Mouse (Mus musculus): Measurements from ENCODE around the gene Ucn. TPM values are rescaled to one million over a fixed set of nuclear protein-coding genes. Genes with fewer than 3 reads are reported as not detected.
A peak's percentile ranks its signal among the peaks of the same experiment; 100 is the strongest.

The Ucn gene
- polyA plus RNA-seq (2014; fragmentation: Nextera tagmentation; extraction: Ambion mirVana) = not detected in 2 replicates

DNA sequence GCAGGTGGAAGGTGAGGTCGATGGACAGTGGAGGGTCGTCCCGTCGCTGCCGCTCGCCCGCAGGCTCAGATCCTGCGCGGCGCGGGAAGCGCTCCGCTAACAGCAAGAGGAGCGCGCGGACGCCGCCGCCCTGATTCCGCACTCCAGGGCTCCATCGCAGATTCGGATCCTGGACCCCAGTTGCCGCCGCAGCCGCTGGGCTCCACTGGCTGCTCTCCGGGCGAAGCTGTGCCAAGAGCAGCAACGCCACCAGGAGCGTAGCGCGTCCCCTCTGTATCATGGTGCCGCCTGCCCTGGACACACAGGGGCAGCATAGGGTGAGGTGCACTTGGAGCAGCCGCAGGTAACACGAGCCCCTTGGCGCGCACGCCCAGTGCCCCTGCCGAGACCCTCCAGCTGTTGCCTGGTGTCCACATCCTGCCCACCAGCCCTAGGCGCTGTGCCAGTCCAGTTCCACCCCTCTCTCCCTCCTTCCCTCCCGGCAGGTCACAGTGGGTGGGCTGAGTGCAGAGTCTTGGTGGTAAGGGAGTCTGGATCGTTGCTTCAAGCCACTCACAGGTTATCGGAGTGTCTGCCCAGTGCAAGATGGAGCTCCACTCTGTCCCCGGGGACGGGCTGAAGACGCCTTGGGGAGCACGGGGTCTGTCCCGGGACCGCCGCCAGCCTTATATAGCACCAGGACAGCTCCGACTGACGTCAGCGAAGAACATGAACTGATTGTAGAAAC lies at the start of gene Ucn:
Ucn (minus strand) TSS at position 589 of the 727 bp plus-strand sequence.
- peak within 1 kb of the TSS; percentile 18 for H3K4me3 ChIP-seq (ENCODE audit: low read length)
- H3K27me3 ChIP-seq (ENCODE audit: control insufficient read depth, insufficient read depth, low read length) = peaks cover 65% of the 10 kb centered on the region
- no peak within 1 kb of the TSS for H3K27ac ChIP-seq (ENCODE audit: low read depth, low read length)
- no peak within 1 kb of the TSS for H3K9ac ChIP-seq (ENCODE audit: low read depth, low read length)
- peak; percentile 61 for ATAC-seq (ENCODE audit: low FRiP score, low TSS enrichment)
- no peaks in the 10 kb centered on the region for H3K4me1 ChIP-seq (ENCODE audit: control insufficient read depth, insufficient read depth, low read length)
- WGBS = 1% methylated on average over 51 of the region's 52 CpGs
- H3K4me2 ChIP-seq (replicated peaks; ENCODE audit: low read depth, low read length) = peak within 1 kb of the TSS; percentile 38
- peaks cover 10% of the 10 kb centered on the region for H3K36me3 ChIP-seq (ENCODE audit: control insufficient read depth, insufficient read depth, low read length)
- no peaks in the 10 kb centered on the region for H3K9me3 ChIP-seq (ENCODE audit: control insufficient read depth, low read length)

DNA sequence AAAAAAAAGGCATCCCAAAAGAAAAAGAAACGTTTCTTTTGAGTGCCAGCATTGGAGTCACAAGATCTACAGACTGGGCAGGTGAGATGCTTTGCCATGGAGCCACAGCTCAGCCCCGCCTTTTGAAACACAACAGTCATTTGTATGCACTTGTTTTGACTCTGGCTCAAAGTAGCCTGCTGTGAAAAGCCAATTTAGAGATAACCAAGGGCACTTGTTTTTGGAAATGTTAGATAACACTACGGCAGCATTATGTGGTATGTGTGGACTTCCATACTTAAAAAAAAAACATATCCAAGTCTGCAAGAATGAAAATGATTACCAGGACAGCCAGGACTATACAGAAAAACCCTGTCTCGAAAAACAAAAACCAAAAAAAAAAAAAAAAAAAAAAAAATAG lies 45.0 kb upstream of the Ucn start:
- no peak for ATAC-seq (ENCODE audit: low FRiP score, low TSS enrichment)
- WGBS = 68% methylated on average over 4 of the region's 4 CpGs
- Histone ChIP-seq H3K9ac (ENCODE audit: low read depth, low read length) (no peak overlapping the region), H3K4me3 (ENCODE audit: low read length) (no peak overlapping the region), H3K4me2 (replicated peaks; ENCODE audit: low read depth, low read length) (no peak overlapping the region), H3K27me3 (ENCODE audit: control insufficient read depth, insufficient read depth, low read length) (no peaks in the 10 kb centered on the region), H3K4me1 (ENCODE audit: control insufficient read depth, insufficient read depth, low read length) (peaks cover 3% of the 10 kb centered on the region; the same call in 1 of the 2 replicates), H3K9me3 (ENCODE audit: control insufficient read depth, low read length) (no peaks in the 10 kb centered on the region), H3K27ac (ENCODE audit: low read depth, low read length) (no peak overlapping the region), H3K36me3 (ENCODE audit: control insufficient read depth, insufficient read depth, low read length) (peaks cover 19% of the 10 kb centered on the region)

DNA sequence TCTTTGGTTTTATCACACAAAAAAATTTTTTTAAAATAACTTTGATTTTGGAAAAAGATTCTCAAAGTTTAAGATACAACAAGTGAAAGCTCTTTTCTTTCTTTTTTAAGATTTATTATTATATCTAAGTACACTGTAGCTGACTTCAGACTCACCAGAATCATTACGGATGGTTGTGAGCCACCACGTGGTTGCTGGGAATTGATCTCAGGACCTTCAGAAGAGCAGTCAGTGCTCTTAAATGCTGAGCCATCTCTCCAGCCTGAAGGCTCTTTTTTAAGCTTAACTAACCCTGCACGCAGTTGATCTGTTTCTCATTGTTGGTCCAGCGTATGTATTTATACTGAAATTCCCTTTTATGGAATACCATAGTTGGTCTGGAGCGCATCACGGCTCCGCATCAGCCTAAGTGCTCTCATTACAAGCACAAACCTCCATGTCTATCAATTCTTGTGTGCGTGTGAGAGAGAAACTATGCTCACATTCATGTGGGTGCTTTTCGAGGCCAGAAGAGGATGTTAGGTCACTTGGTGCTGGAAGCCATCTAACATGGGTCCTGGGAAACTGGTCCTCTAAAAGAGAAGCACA lies 42.6 kb upstream of the Ucn start:
- no peak overlapping the region for H3K4me3 ChIP-seq (ENCODE audit: low read length)
- peaks cover 4% of the 10 kb centered on the region; the same call in 1 of the 2 replicates for H3K4me1 ChIP-seq (ENCODE audit: control insufficient read depth, insufficient read depth, low read length)
- no peaks in the 10 kb centered on the region for H3K36me3 ChIP-seq (ENCODE audit: control insufficient read depth, insufficient read depth, low read length)
- H3K9me3 ChIP-seq (ENCODE audit: control insufficient read depth, low read length) = no peaks in the 10 kb centered on the region
- no peak for ATAC-seq (ENCODE audit: low FRiP score, low TSS enrichment)
- no peak overlapping the region for H3K9ac ChIP-seq (ENCODE audit: low read depth, low read length)
- 92% methylated on average over 9 of the region's 9 CpGs for WGBS
- no peaks in the 10 kb centered on the region for H3K27me3 ChIP-seq (ENCODE audit: control insufficient read depth, insufficient read depth, low read length)
- H3K27ac ChIP-seq (ENCODE audit: low read depth, low read length) = no peak overlapping the region
- no peak overlapping the region; the same call in 1 of the 2 replicates for H3K4me2 ChIP-seq (replicated peaks; ENCODE audit: low read depth, low read length)

DNA sequence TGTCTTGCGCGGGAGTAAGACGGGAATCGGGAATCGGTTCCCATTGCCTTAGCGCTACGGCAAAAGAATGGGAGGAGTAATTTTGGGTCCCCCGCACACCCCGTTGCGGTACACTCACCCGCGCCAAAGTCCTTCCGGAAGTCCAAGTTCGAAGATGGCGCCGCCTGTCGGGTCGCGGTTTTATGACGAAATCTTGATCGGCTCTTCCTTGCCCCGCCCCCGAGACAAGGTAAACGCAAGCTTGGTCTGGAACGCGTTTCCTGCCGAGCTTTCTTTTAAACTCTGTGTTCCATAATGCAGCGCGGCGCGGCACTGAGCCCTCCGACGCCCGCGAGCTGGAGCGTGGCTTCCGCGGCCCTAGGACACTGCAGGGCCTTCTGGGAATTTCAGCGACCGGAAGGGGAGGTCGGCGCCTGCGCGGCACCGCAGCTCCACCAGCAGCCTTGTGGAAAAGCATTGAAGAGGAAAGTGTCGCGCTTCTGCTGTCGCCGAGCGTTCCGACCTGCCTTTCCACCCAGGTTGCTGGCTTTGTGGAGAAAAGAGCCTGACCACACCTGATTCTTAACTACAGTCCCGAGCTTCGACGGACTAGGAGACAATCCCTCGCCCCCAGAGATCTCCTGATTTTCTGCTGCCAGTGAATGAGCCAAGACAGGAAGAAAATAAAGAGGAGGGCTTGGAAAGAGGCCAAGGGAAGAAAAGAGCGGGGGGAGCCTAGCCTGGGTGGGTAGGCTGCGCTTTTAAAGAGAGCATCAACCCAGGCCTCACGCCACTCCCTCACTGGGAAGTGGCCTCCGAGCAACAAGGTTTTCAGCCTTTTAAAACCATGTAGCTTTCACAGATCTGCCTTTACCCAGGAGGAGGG lies 41.4 kb upstream of the Ucn start, which contains the start of the genes Gm29609 and Gtf3c2:
Gm29609 (minus strand) TSS at position 146 of the 865 bp plus-strand sequence.
Gtf3c2 (minus strand) TSS at position 379 of the 865 bp plus-strand sequence.
- Histone ChIP-seq H3K9me3 (ENCODE audit: control insufficient read depth, low read length) (no peaks in the 10 kb centered on the region), H3K4me1 (ENCODE audit: control insufficient read depth, insufficient read depth, low read length) (peaks cover 4% of the 10 kb centered on the region; the same call in 1 of the 2 replicates), H3K9ac (ENCODE audit: low read depth, low read length) (peak within 1 kb of the TSS; percentile 69), H3K36me3 (ENCODE audit: control insufficient read depth, insufficient read depth, low read length) (peaks cover 3% of the 10 kb centered on the region; the same call in 1 of the 2 replicates), H3K27ac (ENCODE audit: low read depth, low read length) (peak within 1 kb of the TSS; percentile 95), H3K4me3 (ENCODE audit: low read length) (peak within 1 kb of the TSS; percentile 96), H3K4me2 (replicated peaks; ENCODE audit: low read depth, low read length) (peak within 1 kb of the TSS; percentile 96), H3K27me3 (ENCODE audit: control insufficient read depth, insufficient read depth, low read length) (no peaks in the 10 kb centered on the region)
- ATAC-seq (ENCODE audit: low FRiP score, low TSS enrichment) = peak; percentile 98
- WGBS = under 1% methylated on average over 59 of the region's 59 CpGs

DNA sequence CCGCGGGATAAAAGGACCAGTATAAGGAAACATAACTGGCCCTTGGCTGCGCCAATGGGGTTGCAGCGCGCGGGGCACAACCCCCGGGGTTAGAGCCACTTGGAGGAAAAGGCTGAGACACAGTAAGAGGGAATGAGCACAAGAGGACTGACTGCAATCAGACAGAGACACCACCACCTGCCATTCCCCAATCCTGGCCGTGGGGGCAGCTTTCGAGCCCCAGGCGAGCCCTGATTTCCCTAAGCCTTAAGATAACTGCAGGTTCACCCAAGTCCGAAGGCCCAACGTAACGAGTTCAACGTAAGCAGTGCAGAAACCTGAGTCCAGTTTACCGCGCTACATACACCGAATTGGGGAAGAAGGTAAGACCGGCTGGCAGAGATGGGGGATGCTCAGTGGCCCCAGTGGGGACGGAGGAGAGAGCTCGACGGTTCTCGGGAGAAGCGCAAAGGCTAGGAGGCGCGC lies 40.7 kb upstream of the Ucn start:
- peak overlapping the region; percentile 69 for H3K9ac ChIP-seq (ENCODE audit: low read depth, low read length)
- H3K36me3 ChIP-seq (ENCODE audit: control insufficient read depth, insufficient read depth, low read length) = peaks cover 7% of the 10 kb centered on the region; the same call in 1 of the 2 replicates
- peak; percentile 78 for ATAC-seq (ENCODE audit: low FRiP score, low TSS enrichment)
- peak overlapping the region; percentile 96 for H3K4me2 ChIP-seq (replicated peaks; ENCODE audit: low read depth, low read length)
- H3K4me1 ChIP-seq (ENCODE audit: control insufficient read depth, insufficient read depth, low read length) = peaks cover 4% of the 10 kb centered on the region; the same call in 1 of the 2 replicates
- under 1% methylated on average over 25 of the region's 25 CpGs for WGBS
- no peaks in the 10 kb centered on the region for H3K27me3 ChIP-seq (ENCODE audit: control insufficient read depth, insufficient read depth, low read length)
- peak overlapping the region; percentile 96 for H3K4me3 ChIP-seq (ENCODE audit: low read length)
- H3K9me3 ChIP-seq (ENCODE audit: control insufficient read depth, low read length) = no peaks in the 10 kb centered on the region
- H3K27ac ChIP-seq (ENCODE audit: low read depth, low read length) = peak overlapping the region; percentile 95

DNA sequence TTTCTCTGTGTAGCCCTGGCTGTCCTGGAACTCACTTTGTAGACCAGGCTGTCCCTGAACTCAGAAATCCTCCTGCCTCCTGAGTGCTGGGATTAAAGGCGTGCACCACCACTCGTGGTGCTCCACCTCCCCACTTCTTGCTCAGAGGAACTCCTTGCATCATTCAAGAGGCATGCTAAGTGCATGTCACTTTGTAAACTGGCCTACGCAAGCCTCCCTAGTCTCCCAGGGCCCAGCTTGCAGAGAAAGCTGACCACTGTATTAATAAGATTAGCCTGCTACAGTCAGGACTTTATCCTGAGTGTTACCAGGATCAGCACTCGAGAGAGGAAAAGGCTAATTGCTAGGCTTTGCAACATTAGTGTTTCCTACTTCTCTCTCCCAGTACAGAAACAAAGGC lies 30.0 kb upstream of the Ucn start:
- no peak for ATAC-seq (ENCODE audit: low FRiP score, low TSS enrichment)
- H3K36me3 ChIP-seq (ENCODE audit: control insufficient read depth, insufficient read depth, low read length) = peaks cover 94% of the 10 kb centered on the region
- H3K4me1 ChIP-seq (ENCODE audit: control insufficient read depth, insufficient read depth, low read length) = no peaks in the 10 kb centered on the region
- no peak overlapping the region for H3K27ac ChIP-seq (ENCODE audit: low read depth, low read length)
- no peaks in the 10 kb centered on the region for H3K27me3 ChIP-seq (ENCODE audit: control insufficient read depth, insufficient read depth, low read length)
- H3K9ac ChIP-seq (ENCODE audit: low read depth, low read length) = no peak overlapping the region
- no peaks in the 10 kb centered on the region for H3K9me3 ChIP-seq (ENCODE audit: control insufficient read depth, low read length)
- H3K4me3 ChIP-seq (ENCODE audit: low read length) = no peak overlapping the region
- WGBS = 92% methylated on average over 4 of the region's 4 CpGs
- no peak overlapping the region for H3K4me2 ChIP-seq (replicated peaks; ENCODE audit: low read depth, low read length)

DNA sequence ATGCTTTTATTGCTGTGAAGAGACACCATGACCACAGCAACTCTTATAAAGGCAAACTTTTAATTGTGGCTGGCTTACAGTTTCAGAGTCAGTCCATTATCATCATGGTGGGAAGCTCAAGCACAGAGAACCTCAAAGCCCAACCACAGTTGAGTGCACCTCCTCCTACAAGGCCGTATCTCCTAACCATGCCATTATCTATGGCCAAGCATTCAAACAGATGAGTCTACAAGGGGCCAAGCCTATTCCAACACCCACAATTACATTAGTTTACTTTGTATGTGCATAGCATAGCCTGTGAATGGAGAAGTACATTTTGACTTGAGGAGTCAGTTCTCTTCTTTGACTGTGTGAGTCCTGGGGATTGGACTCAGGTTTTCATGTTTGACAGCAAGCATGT lies 26.2 kb upstream of the Ucn start:
- no peak for ATAC-seq (ENCODE audit: low FRiP score, low TSS enrichment)
- WGBS = 91% methylated on average over 1 of the region's 1 CpGs
- no peaks in the 10 kb centered on the region for H3K9me3 ChIP-seq (ENCODE audit: control insufficient read depth, low read length)
- no peak overlapping the region for H3K9ac ChIP-seq (ENCODE audit: low read depth, low read length)
- H3K36me3 ChIP-seq (ENCODE audit: control insufficient read depth, insufficient read depth, low read length) = peaks cover 97% of the 10 kb centered on the region
- no peak overlapping the region for H3K27ac ChIP-seq (ENCODE audit: low read depth, low read length)
- H3K27me3 ChIP-seq (ENCODE audit: control insufficient read depth, insufficient read depth, low read length) = no peaks in the 10 kb centered on the region
- H3K4me1 ChIP-seq (ENCODE audit: control insufficient read depth, insufficient read depth, low read length) = no peaks in the 10 kb centered on the region
- H3K4me2 ChIP-seq (replicated peaks; ENCODE audit: low read depth, low read length) = no peak overlapping the region
- H3K4me3 ChIP-seq (ENCODE audit: low read length) = no peak overlapping the region

DNA sequence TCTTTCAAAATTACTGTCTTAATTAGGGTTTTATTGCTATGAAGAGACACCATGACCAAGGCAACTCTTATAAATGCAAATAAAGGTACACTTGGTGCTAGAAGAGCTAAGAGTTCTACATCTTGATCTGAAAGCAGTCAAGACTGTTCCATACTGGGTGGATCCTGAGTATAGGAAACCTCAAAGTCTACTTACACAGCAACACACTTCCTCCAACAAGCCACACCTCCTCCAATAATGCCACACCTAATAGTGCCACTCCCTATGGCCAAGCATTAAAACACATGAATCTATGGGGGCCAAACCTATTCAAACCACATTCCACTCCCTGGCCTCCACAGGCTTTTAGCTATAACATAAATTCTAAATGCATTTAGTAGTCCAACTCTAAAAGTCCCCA lies 23.8 kb upstream of the Ucn start:
- no peaks in the 10 kb centered on the region for H3K9me3 ChIP-seq (ENCODE audit: control insufficient read depth, low read length)
- no peak overlapping the region for H3K27ac ChIP-seq (ENCODE audit: low read depth, low read length)
- no peak overlapping the region for H3K9ac ChIP-seq (ENCODE audit: low read depth, low read length)
- peaks cover 97% of the 10 kb centered on the region for H3K36me3 ChIP-seq (ENCODE audit: control insufficient read depth, insufficient read depth, low read length)
- no peak overlapping the region for H3K4me2 ChIP-seq (replicated peaks; ENCODE audit: low read depth, low read length)
- no peaks in the 10 kb centered on the region for H3K27me3 ChIP-seq (ENCODE audit: control insufficient read depth, insufficient read depth, low read length)
- H3K4me3 ChIP-seq (ENCODE audit: low read length) = no peak overlapping the region
- ATAC-seq (ENCODE audit: low FRiP score, low TSS enrichment) = no peak
- no peaks in the 10 kb centered on the region for H3K4me1 ChIP-seq (ENCODE audit: control insufficient read depth, insufficient read depth, low read length)
